Mouse (Mus musculus): ENCODE data around the gene Sncg.

GRCm38 (mm10) chr14:34417501-34417900 lies 42.9 kb upstream of the Sncg start:
- TF ChIP-seq CTCF (IDR thresholded peaks at IDR 0.05; ENCODE audit: borderline replicate concordance, insufficient read depth, low read length) = no peak
- TF ChIP-seq POLR2A (IDR thresholded peaks at IDR 0.05; ENCODE audit: low read depth, low read length) = no peak

Data from embryonic fibroblast, embryonic 13.5 days (primary cell).